Mouse (Mus musculus) heart, postnatal 0 days (tissue): Measurements from ENCODE around the gene Ccnl1.

Experiments used
- CTCF ChIP-seq: IDR thresholded peaks from 2 replicates; pipeline ENCODE4 v1.5.1; 2016; ENCODE audit warnings: antibody characterized with exemption, control low read depth, low read depth
- EP300 ChIP-seq: IDR thresholded peaks from 2 replicates; pipeline ENCODE4 v1.6.1; 2016; ENCODE audit warnings: antibody characterized with exemption, low read depth

- TF ChIP-seq CTCF (no peak), EP300 (no peak)
Measured at GRCm38 (mm10) chr3:65898598-65899278, 59.3 kb downstream of the Ccnl1 start.
